Mouse (Mus musculus): ENCODE measurements around the gene Zfhx3.

Gene Zfhx3

GRCm38 (mm10) chr8:108361402-108361801 is 419.0 kb downstream of the Zfhx3 start:
- in situ Hi-C loops (cut with MboI, MseI), result no loop called here

DNA sequence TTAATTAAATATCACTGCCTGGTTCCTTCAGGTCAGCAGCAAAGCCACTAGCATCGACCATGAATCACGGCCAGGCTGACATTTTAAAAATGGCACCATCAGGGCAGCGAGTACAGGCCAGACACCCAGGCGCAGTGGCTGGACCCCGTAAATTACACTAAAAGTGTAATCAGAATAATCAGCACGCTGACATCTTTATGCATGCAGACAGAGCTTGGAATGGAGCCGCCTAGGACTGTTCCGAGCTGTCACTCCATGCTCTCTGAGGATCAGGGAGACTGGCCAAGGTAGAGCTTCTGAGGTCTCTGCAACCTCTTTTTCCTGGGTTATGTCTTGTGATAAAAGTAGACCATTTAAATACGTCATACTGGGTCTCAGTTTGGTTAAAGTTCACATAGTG is 420.0 kb downstream of the Zfhx3 start:
- in situ Hi-C loops (cut with MboI, MseI), result no loop called here

- in situ Hi-C loops (cut with MboI, MseI), result no loop called here
Observed at GRCm38 (mm10) chr8:108363435-108363834, 421.0 kb downstream of the Zfhx3 start.

GRCm38 (mm10) chr8:108363856-108364255 is 421.4 kb downstream of the Zfhx3 start:
- in situ Hi-C loops (cut with MboI, MseI), result no loop called here

GRCm38 (mm10) chr8:108369081-108369480 is 426.6 kb downstream of the Zfhx3 start:
- in situ Hi-C loops (cut with MboI, MseI), result no loop called here

DNA sequence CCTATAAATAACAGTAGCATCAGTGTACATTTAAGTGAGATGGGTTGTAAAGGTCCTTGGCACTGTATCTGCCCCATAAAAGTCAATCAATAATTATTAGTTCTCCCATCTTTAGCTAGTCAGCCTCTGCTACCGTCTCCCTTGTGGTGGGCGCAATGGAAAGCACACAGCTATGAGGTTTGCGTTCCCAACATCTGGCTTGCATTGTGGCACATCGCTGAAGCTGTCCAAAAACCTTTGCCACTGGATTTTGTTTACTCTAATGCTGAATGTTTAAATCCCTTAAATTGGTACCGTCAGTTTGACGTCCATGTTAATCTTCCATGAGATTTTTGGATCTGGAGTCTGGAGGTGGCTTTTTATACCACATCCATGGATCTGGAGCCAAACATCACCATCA is 428.3 kb downstream of the Zfhx3 start:
- in situ Hi-C loops (cut with MboI, MseI), result no loop called here

DNA sequence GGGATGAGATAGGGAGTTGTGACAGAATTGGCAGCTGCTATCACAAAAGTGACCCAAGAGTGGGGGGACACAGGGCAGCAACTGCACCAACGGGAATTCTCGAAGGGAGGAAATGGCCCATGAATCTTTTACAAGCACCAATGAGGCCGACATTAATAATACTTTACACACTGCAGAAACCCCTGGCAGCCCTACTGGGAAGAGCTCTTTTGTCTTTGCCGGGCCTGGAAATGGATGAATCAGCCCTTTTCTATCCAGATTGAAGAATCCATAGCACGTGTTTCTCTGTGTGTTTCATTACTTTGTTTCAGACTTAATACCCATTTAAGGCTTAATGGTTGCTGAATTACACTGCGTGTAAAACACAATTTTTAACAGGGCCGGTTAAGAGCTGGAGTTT is 430.6 kb downstream of the Zfhx3 start:
- in situ Hi-C loops (cut with MboI, MseI), result no loop called here

GRCm38 (mm10) chr8:108378036-108378435 is 435.6 kb downstream of the Zfhx3 start:
- in situ Hi-C loops (cut with MboI, MseI), result no loop called here

- in situ Hi-C loops (cut with MboI, MseI), result no loop called here
Observed at GRCm38 (mm10) chr8:108383121-108383520, 440.7 kb downstream of the Zfhx3 start.

DNA sequence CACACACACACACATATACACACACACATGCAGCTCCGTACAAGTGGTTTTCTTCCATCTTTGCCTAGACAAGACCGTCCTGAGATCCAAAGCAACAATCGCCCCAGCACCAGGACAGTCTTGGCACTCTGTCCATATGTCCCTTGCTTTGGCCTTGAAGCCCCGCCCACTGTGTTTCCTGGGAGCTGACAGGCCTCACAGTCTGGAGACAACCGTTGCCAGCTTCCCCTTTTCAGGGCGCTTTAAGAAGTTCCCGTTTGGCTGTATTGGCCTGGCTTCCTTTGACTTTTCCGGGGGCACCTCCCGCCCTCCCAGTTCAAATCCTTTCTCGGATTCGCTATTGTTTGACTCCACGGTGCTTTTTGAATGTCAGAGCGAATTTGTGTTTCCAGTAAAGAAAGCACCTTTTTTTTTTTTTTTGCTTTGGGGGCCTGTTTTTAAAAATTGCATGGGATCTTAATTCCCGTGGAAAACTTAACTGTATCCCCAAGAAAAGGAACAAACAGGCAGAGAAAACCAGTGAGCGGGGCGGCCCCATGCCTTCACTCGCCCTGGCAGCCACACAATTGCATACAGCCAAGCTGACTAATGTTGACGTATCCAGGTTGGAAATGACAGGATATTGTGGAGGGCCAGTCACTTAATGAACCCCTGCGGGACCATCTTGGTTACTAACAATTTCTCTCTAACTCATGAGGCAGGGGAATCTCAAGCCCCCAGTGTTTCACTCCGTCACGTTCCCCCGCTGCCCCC is 444.9 kb downstream of the Zfhx3 start:
- in situ Hi-C loops (cut with MboI, MseI), result no loop called here

DNA sequence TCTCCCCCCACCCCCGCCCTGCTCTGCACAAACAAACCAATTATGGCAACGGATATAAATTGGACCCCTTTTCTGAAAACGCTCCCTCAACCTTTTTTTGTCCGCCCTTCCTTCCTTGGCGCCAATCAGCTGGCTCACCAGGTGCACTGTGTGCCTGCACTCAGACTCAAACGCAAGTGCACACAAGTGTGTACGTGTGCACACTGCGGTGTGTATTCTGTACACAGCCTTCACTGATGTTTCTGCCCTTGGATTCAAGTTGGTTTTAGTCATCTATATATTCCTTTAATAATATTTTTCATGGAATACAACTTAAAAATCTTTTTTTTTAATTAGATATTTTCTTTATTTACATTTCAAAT is 445.4 kb downstream of the Zfhx3 start:
- in situ Hi-C loops (cut with MboI, MseI), result no loop called here

GRCm38 (mm10) chr8:108392909-108393308 is 450.5 kb downstream of the Zfhx3 start:
- in situ Hi-C loops (cut with MboI, MseI), result no loop called here

- in situ Hi-C loops (cut with MboI, MseI), result no loop called here
Observed at GRCm38 (mm10) chr8:108402149-108402548, 459.7 kb downstream of the Zfhx3 start.

DNA sequence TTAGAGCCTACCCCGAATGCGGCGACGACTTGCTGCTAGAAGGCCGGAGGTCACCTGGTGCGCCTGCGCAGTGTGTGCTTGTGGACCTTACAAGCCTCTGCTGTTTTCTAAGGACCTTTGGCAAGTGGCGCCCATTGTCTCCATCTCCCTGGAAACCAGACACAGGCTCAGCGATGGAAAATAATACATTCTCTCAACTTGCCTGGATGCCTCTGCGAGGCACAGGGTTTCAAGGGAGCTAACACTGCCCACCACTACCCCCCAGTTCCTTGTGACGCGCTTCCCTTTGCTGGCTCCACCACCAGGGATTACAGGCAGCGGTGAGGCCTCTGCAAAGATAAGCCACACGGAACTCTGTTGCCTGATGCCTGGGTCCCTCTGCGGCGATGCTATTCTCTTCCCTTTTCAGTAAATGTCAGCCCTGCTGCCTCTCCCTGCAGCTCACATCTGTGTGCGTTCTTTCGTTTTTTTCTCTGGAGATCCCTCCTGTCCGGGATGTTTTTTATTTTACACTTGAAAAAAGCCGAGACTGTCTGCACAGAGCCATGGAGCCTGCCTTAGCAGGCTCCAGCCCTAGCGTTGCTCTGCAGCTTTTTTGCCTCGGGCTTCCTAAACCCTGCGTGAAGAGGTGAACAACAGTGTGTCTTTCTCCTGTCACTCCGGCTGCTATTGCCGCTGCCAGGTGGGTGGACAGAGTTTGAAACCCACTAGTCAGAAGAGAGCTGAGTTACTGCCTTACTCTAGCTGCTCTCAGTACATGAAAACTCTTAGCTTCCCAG is 464.5 kb downstream of the Zfhx3 start:
- in situ Hi-C loops (cut with MboI, MseI), result no loop called here

- in situ Hi-C loops (cut with MboI, MseI), result no loop called here
Observed at GRCm38 (mm10) chr8:108419162-108419844, 476.9 kb downstream of the Zfhx3 start.

GRCm38 (mm10) chr8:108422521-108422920 is 480.1 kb downstream of the Zfhx3 start:
- in situ Hi-C loops (cut with MboI, MseI), result no loop called here

- in situ Hi-C loops (cut with MboI, MseI), result no loop called here
Observed at GRCm38 (mm10) chr8:108424337-108424736, 481.9 kb downstream of the Zfhx3 start.

- in situ Hi-C loops (cut with MboI, MseI), result no loop called here
Observed at GRCm38 (mm10) chr8:108433321-108433720, 490.9 kb downstream of the Zfhx3 start.

DNA sequence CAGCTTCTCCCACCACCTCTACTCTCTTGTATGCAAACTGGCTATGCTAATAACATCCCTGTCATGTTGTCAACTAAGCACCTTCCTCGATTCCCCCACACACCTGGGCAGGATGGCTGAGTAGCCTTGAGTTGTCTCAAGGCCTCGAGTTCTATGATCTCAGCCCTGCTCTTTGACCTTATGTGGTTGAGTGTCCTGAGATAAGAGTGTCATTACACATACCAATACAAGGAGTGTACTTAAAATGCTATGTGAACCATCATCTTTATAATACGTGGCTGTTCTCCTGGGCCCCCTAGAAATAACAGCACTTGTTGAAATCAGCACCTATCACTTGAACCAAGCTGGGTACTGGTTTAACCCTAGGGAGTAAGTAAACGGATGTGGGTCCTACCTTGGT is 492.1 kb downstream of the Zfhx3 start:
- in situ Hi-C loops (cut with MboI, MseI), result no loop called here

DNA sequence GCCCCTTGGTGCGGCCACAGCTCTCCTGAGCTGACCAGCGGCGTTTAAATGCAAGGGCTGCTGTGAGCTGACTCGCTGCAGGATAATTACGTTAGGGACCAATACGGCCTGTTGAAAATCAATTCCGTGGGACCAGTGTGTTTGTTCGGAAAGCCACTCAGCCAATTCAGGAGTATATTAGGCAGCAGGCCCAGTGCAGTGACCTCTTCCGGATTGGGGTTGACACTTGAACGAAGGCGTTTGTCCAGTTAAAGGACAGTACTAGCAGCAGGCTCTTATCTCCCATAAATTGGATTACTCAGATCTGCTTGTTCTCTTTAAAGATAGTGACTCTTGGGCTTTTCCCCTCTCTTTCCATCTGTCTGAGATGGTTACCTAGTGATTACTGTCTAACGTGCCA is 493.9 kb downstream of the Zfhx3 start:
- in situ Hi-C loops (cut with MboI, MseI), result no loop called here

DNA sequence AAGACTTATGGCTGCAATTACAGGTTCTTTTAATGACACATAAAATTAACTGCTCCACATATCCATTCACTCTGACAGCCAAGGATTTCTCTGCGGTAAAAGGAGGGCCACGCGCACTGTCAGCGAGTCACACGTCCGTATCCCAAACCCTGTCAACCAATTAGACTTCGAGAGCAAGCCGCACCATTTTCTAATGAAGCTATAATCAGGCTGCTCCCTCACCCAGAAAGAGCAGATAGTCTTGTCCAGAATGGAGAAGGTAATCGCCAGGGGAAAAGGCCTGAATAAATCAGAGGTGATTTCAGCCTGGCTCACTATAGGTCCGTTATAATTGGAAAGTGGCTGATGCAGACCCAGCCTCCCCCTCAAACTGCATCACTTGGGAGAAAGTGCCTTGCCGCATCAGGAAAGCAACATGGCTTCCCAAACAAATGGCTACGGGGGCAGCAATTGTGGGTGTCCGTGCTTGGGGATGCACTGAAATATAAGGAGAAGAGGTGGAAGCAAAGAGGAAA is 494.9 kb downstream of the Zfhx3 start:
- in situ Hi-C loops (cut with MboI, MseI), result no loop called here

DNA sequence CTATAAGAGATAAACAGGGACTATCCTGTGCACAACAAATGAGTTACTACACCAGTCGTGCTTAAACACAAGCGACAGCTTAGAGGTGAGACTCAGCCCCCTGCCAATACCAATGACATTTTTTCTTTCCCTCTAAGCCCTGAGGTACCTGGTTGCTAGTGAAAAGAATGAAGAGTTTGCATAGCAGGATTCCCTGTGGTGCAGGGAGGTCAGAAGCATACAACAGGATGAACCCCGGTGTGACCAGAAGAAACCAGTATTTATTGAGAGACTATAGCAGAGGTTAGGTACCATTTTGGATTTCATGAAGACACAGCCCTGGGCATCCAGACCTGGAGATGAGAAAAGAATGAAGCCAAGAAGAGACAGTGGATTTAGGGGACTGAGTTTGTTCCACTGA is 498.0 kb downstream of the Zfhx3 start:
- in situ Hi-C loops (cut with MboI, MseI), result no loop called here

All from T-helper 1 cell (primary cell).